Mouse (Mus musculus) heart, embryonic 14.5 days (tissue): Measurements from ENCODE around the gene Nr6a1. TPM values are rescaled to one million over a fixed set of nuclear protein-coding genes. Genes with fewer than 3 reads are reported as not detected.

Experiments used
- ATAC-seq: fragments of 200-750 bp; cut with Nextera tagmentation; 2 replicates; pipeline ENCODE4 v1.8.0; 2017; ENCODE audit warnings: low read depth, moderate TSS enrichment; ENCODE audit not compliant: insufficient number of reproducible peaks, insufficient read depth, low FRiP score
- H3K27ac ChIP-seq, 2 experiments: fragments of 200-500 bp in 1 of 2; fragments of 300-500 bp in 1 of 2; sonication (generic) in 1 of 2; replicated peaks in 1 of 2; 2 replicates each; pipeline ENCODE4 v1.5.1; 2012 to 2014; ENCODE audit warnings: low read depth in 2 of 2, low read length in 2 of 2, control low read depth in 1 of 2, mild to moderate bottlenecking in 1 of 2, mixed read lengths in 1 of 2; ENCODE audit not compliant: control insufficient read depth in 1 of 2, insufficient read depth in 1 of 2
- H3K27me3 ChIP-seq: fragments of 300-500 bp; sonication (generic); 2 replicates; pipeline ENCODE4 v1.6.1; 2014; ENCODE audit warnings: mild to moderate bottlenecking, low read length, control low read depth; ENCODE audit not compliant: control insufficient read depth, insufficient read depth
- H3K36me3 ChIP-seq: fragments of 300-500 bp; sonication (generic); 2 replicates; pipeline ENCODE4 v1.6.1; 2014; ENCODE audit warnings: mild to moderate bottlenecking, control low read depth, low read length, mixed read lengths; ENCODE audit not compliant: control insufficient read depth, insufficient read depth
- H3K4me1 ChIP-seq, 2 experiments: fragments of 200-500 bp in 1 of 2; fragments of 300-500 bp in 1 of 2; sonication (generic) in 1 of 2; 2 replicates each; pipeline ENCODE4 v1.6.1; 2012 to 2014; ENCODE audit warnings: low read length in 2 of 2, control low read depth in 1 of 2, mixed read lengths in 1 of 2; ENCODE audit not compliant: control insufficient read depth in 2 of 2, insufficient read depth in 2 of 2
- H3K4me2 ChIP-seq: fragments of 300-500 bp; sonication (generic); 2 replicates; pipeline ENCODE4 v1.6.1; 2014; ENCODE audit warnings: mild to moderate bottlenecking, low read length
- H3K4me3 ChIP-seq, 2 experiments: fragments of 200-500 bp in 1 of 2; fragments of 300-500 bp in 1 of 2; sonication (generic) in 1 of 2; 2 replicates each; pipeline ENCODE4 v1.5.1; 2012 to 2014; ENCODE audit warnings: low read length in 2 of 2, mild to moderate bottlenecking in 2 of 2, control low read depth in 1 of 2, low read depth in 1 of 2, moderate library complexity in 1 of 2; ENCODE audit not compliant: control insufficient read depth in 1 of 2, insufficient read depth in 1 of 2
- H3K9ac ChIP-seq: fragments of 300-500 bp; sonication (generic); 2 replicates; pipeline ENCODE4 v1.6.1; 2014; ENCODE audit warnings: mild to moderate bottlenecking, low read length
- H3K9me3 ChIP-seq: fragments of 300-500 bp; sonication (generic); 2 replicates; pipeline ENCODE4 v1.6.1; 2016; ENCODE audit warnings: low read length, control low read depth; ENCODE audit not compliant: control insufficient read depth
- WGBS: fragments of 180-500 bp; shearing (Covaris S2); extraction: QIAGEN DNeasy Blood & Tissue Kit; methylation state at CpG from one replicate; pipeline ENCODE4 v1.1.7; 2014; 5-methylcytosine and 5-hydroxymethylcytosine counted together
- polyA plus RNA-seq: library from polyadenylated mRNA; unstranded; fragments of >200 nt; fragmentation: Nextera tagmentation; extraction: Ambion mirVana; gene quantifications from 2 replicates; pipeline ENCODE4 v1.2.1, GENCODE M21; 2014

Nr6a1 gene
- polyA plus RNA-seq, 1 experiment from 2014 or later = 0.78 TPM

- no peak overlapping the region for H3K27ac ChIP-seq
- H3K9me3 ChIP-seq = no peaks in the 10 kb centered on the region
- peaks cover 52% of the 10 kb centered on the region for H3K27me3 ChIP-seq
- WGBS = 64% methylated on average over 5 of the region's 5 CpGs
- H3K4me1 ChIP-seq = no peaks in the 10 kb centered on the region
- H3K9ac ChIP-seq = no peak overlapping the region
- no peaks in the 10 kb centered on the region for H3K36me3 ChIP-seq
- no peak overlapping the region for H3K4me3 ChIP-seq
- no peak overlapping the region for H3K4me2 ChIP-seq
- ATAC-seq = no peak
Observed at GRCm38 (mm10) chr2:38700177-38700576, 227.3 kb downstream of the Nr6a1 start.

GRCm38 (mm10) chr2:38698623-38699022 lies 228.9 kb downstream of the Nr6a1 start:
- WGBS = 72% methylated on average over 5 of the region's 5 CpGs
- Histone ChIP-seq H3K4me2 (no peak overlapping the region), H3K9me3 (no peaks in the 10 kb centered on the region), H3K27me3 (peaks cover 42% of the 10 kb centered on the region), H3K4me3 (no peak overlapping the region), H3K9ac (no peak overlapping the region), H3K4me1 (no peaks in the 10 kb centered on the region), H3K27ac (no peak overlapping the region), H3K36me3 (no peaks in the 10 kb centered on the region)
- no peak for ATAC-seq

DNA sequence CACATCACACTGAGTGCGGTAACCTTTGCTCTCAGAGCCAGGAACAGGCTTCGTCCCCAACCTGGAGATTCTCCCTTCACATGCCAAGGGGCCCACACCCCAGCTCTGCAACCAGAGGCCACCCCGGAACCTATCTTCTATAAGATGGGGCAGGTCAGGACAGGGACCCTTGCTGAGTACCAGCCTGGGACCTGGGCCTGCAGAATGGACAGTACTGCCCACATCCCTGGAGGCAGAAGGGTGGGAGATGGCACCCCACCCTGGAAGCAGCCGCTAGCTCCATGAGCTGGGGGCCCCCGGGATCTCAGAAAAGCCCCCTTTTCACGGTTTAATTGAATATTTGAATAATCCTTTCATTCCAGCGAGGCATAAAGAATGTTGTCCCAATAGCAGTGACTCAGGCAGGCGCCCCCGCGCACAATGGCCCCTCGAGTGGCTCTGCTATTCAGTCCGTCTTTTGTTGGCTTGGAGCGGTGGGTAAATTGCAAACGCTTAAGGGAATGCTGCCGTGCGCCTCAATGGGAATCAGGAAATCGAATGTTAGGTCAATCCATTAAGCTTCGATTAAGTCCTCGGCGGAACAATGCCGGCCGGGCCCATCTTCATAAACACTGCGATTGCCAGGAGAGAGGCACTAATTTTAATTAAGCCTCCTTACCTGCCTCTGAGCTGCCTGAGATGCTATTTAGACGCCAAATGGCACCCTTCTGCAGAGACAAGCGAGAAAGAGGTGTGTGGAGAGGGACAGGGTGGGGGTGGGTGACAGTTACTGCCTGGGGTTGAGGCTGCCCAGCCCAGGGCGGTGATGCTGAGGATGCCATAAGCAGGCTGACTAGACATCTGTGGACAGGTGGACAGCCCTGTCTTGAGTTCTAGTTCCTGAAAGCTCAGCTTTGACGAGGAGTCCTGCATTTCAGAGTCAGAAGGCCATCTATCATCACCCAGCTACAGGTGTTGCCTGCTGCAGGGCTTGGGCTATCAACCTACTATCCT lies 230.1 kb downstream of the Nr6a1 start:
- Histone ChIP-seq H3K4me1 (no peaks in the 10 kb centered on the region), H3K4me2 (no peak overlapping the region), H3K36me3 (no peaks in the 10 kb centered on the region), H3K9me3 (no peaks in the 10 kb centered on the region), H3K27me3 (peaks cover 36% of the 10 kb centered on the region), H3K9ac (no peak overlapping the region), H3K4me3 (no peak overlapping the region), H3K27ac (no peak overlapping the region)
- no peak for ATAC-seq
- 57% methylated on average over 27 of the region's 27 CpGs for WGBS

- no peak overlapping the region for H3K4me3 ChIP-seq
- H3K36me3 ChIP-seq = no peaks in the 10 kb centered on the region
- no peak overlapping the region for H3K9ac ChIP-seq
- H3K27ac ChIP-seq = no peak overlapping the region
- 64% methylated on average over 9 of the region's 9 CpGs for WGBS
- H3K4me2 ChIP-seq = no peak overlapping the region
- H3K9me3 ChIP-seq = no peaks in the 10 kb centered on the region
- H3K4me1 ChIP-seq = no peaks in the 10 kb centered on the region
- peaks cover 30% of the 10 kb centered on the region for H3K27me3 ChIP-seq
- ATAC-seq = no peak
Observed at GRCm38 (mm10) chr2:38695770-38696169, 231.7 kb downstream of the Nr6a1 start.

- no peak overlapping the region for H3K9ac ChIP-seq
- no peak for ATAC-seq
- WGBS = 8% methylated on average over 8 of the region's 8 CpGs
- peaks cover 27% of the 10 kb centered on the region for H3K27me3 ChIP-seq
- no peak overlapping the region for H3K27ac ChIP-seq
- H3K9me3 ChIP-seq = no peaks in the 10 kb centered on the region
- H3K4me3 ChIP-seq = no peak overlapping the region
- H3K36me3 ChIP-seq = no peaks in the 10 kb centered on the region
- H3K4me1 ChIP-seq = peaks cover 0 to 3% of the 10 kb centered on the region in 2 experiments; a peak in 1 of 4 replicates
- no peak overlapping the region for H3K4me2 ChIP-seq
Observed at GRCm38 (mm10) chr2:38691542-38691941, 235.9 kb downstream of the Nr6a1 start.

GRCm38 (mm10) chr2:38689881-38690280 lies 237.6 kb downstream of the Nr6a1 start:
- Histone ChIP-seq H3K4me1 (peaks cover 0 to 3% of the 10 kb centered on the region in 2 experiments; a peak in 1 of 4 replicates), H3K27me3 (peaks cover 28% of the 10 kb centered on the region)
- WGBS = 73% methylated on average over 1 of the region's 1 CpGs

DNA sequence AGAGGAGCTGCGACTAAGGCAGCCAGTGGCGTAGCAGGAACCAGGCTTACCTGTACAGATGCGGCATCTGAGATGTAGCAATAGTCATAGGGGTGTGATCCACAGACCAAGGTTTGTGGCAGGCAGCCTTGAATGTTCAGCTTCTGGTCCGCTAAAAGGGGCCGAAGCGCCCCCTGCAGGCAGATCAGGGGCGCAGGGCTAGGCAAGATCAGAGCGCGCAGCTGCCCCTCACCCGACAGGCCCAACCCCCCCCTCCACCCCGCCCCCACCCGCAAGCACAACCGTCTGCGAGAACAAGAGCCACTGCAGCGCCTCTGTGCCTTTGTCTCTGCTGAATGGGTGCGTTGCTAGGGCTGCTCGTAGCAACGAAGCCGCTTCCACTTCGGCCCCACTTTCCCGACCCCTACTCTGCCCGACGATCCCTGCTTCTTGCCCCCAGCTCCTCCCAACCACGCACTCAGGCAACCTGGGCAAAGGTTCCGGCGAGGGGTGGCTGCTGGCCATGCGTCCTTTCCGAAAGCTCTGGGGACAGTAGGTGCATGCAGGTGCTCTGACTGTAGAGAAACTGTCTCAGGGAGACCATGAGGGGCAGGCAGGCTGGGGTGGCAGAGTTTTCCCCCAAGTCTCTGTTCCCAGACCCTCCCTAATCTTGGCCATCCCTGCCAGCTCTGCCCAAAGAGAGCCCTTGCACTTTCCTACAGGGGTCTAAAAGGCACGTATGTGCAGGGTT lies 238.5 kb downstream of the Nr6a1 start:
- H3K9ac ChIP-seq = peak overlapping the region; percentile 56; the same call in 1 of the 2 replicates
- H3K27me3 ChIP-seq = peaks cover 28% of the 10 kb centered on the region
- H3K9me3 ChIP-seq = no peaks in the 10 kb centered on the region
- 2% methylated on average over 29 of the region's 29 CpGs for WGBS
- peak overlapping the region; percentile 31 to 37 for H3K4me3 ChIP-seq
- ATAC-seq = no peak
- H3K4me1 ChIP-seq = peaks cover 0 to 3% of the 10 kb centered on the region in 2 experiments; a peak in 1 of 4 replicates
- H3K4me2 ChIP-seq = peak overlapping the region; percentile 72
- no peaks in the 10 kb centered on the region for H3K36me3 ChIP-seq
- H3K27ac ChIP-seq = no peak overlapping the region

More at GRCm38 (mm10) chr2:38689881-38690280, 237.6 kb downstream of the Nr6a1 start:
- H3K9me3 ChIP-seq = no peaks in the 10 kb centered on the region
- H3K4me3 ChIP-seq = no peak overlapping the region
- no peak for ATAC-seq
- H3K9ac ChIP-seq = no peak overlapping the region
- no peak overlapping the region for H3K27ac ChIP-seq
- H3K4me2 ChIP-seq = no peak overlapping the region
- no peaks in the 10 kb centered on the region for H3K36me3 ChIP-seq
